Mouse (Mus musculus): ENCODE results near the gene Pkd1.

The Pkd1 gene

GRCm38 (mm10) chr17:24565792-24566191 is 16.2 kb downstream of the Pkd1 start:
- DNase-seq (ENCODE audit: low read depth, low spot score) = no peak

- DNase-seq (ENCODE audit: low read depth, low spot score) = no peak
These were observed 17.6 kb downstream of the Pkd1 start for GRCm38 (mm10) chr17:24567034-24567779.

- no peak for DNase-seq (ENCODE audit: low read depth, low spot score)
These were observed 20.2 kb downstream of the Pkd1 start for GRCm38 (mm10) chr17:24569837-24570236.

GRCm38 (mm10) chr17:24572651-24573245 is 23.1 kb downstream of the Pkd1 start:
- DNase-seq (ENCODE audit: low read depth, low spot score) = no peak

- no peak for DNase-seq (ENCODE audit: low read depth, low spot score)
These were observed 24.2 kb downstream of the Pkd1 start for GRCm38 (mm10) chr17:24573811-24574210.

- no peak for DNase-seq (ENCODE audit: low read depth, low spot score)
These were observed 29.9 kb downstream of the Pkd1 start for GRCm38 (mm10) chr17:24579532-24579931.

- no peak for DNase-seq (ENCODE audit: low read depth, low spot score)
These were observed 30.7 kb downstream of the Pkd1 start for GRCm38 (mm10) chr17:24580287-24580686.

- no peak for DNase-seq (ENCODE audit: low read depth, low spot score)
These were observed 34.2 kb downstream of the Pkd1 start for GRCm38 (mm10) chr17:24583599-24584460.

- no peak for DNase-seq (ENCODE audit: low read depth, low spot score)
These were observed 34.9 kb downstream of the Pkd1 start for GRCm38 (mm10) chr17:24584520-24584919.

- no peak for DNase-seq (ENCODE audit: low read depth, low spot score)
These were observed 36.9 kb downstream of the Pkd1 start for GRCm38 (mm10) chr17:24586532-24586931.

- DNase-seq (ENCODE audit: low read depth, low spot score) = no peak
These were observed 41.3 kb downstream of the Pkd1 start for GRCm38 (mm10) chr17:24590943-24591342.

- no peak for DNase-seq (ENCODE audit: low read depth, low spot score)
These were observed 42.1 kb downstream of the Pkd1 start for GRCm38 (mm10) chr17:24591695-24592094.

- DNase-seq (ENCODE audit: low read depth, low spot score) = no peak
These were observed 43.6 kb downstream of the Pkd1 start for GRCm38 (mm10) chr17:24593248-24593647.

- no peak for DNase-seq (ENCODE audit: low read depth, low spot score)
These were observed 44.6 kb downstream of the Pkd1 start for GRCm38 (mm10) chr17:24593992-24594890.

GRCm38 (mm10) chr17:24595126-24596072 is 45.8 kb downstream of the Pkd1 start:
- DNase-seq (ENCODE audit: low read depth, low spot score) = no peak

GRCm38 (mm10) chr17:24596073-24596466 is 46.4 kb downstream of the Pkd1 start:
- DNase-seq (ENCODE audit: low read depth, low spot score) = no peak

- no peak for DNase-seq (ENCODE audit: low read depth, low spot score)
These were observed 47.0 kb downstream of the Pkd1 start for GRCm38 (mm10) chr17:24596471-24597183.

- DNase-seq (ENCODE audit: low read depth, low spot score) = no peak
These were observed 48.4 kb downstream of the Pkd1 start for GRCm38 (mm10) chr17:24597989-24598388.

GRCm38 (mm10) chr17:24600502-24600901 is 50.9 kb downstream of the Pkd1 start:
- no peak for DNase-seq (ENCODE audit: low read depth, low spot score)

- DNase-seq (ENCODE audit: low read depth, low spot score) = no peak
These were observed 54.3 kb downstream of the Pkd1 start for GRCm38 (mm10) chr17:24603961-24604360.
